Mouse (Mus musculus): ENCODE results near the gene Hist1h2bf.
"Not testable (repeated sequence)": the region's sequence is repeated elsewhere in the genome, so short reads cannot be mapped to it uniquely, and the experiment has no call there.

Gene Hist1h2bf

GRCm38 (mm10) chr13:23586940-23587225 is 12.9 kb upstream of the Hist1h2bf start:
- no peak for DNase-seq (ENCODE audit: low spot score)

GRCm38 (mm10) chr13:23586099-23586939 is 12.3 kb upstream of the Hist1h2bf start:
- DNase-seq (ENCODE audit: low spot score) = no peak

GRCm38 (mm10) chr13:23585442-23586098 is 11.6 kb upstream of the Hist1h2bf start:
- peak; percentile 51 for DNase-seq (ENCODE audit: low spot score)

- DNase-seq (ENCODE audit: low spot score) = peak; percentile 65
Observed at GRCm38 (mm10) chr13:23585029-23585441, 11.0 kb upstream of the Hist1h2bf start.

- no peak for DNase-seq (ENCODE audit: low spot score)
Observed at GRCm38 (mm10) chr13:23584331-23584730, 10.3 kb upstream of the Hist1h2bf start.

GRCm38 (mm10) chr13:23583387-23584068 is 9.5 kb upstream of the Hist1h2bf start:
- no peak for DNase-seq (ENCODE audit: low spot score)

- no peak for DNase-seq (ENCODE audit: low spot score)
Observed at GRCm38 (mm10) chr13:23582219-23583056, 8.4 kb upstream of the Hist1h2bf start.

- DNase-seq (ENCODE audit: low spot score) = peak; percentile 94
Observed at GRCm38 (mm10) chr13:23581408-23582218, 7.6 kb upstream of the Hist1h2bf start, which contains the start of gene Hist1h4d. Hist1h4d (plus strand) TSS chr13:23581598.

- no peak for DNase-seq (ENCODE audit: low spot score)
Observed at GRCm38 (mm10) chr13:23577835-23578234, 3.8 kb upstream of the Hist1h2bf start.

GRCm38 (mm10) chr13:23576906-23577639 is 3.1 kb upstream of the Hist1h2bf start:
- DNase-seq (ENCODE audit: low spot score) = no peak

GRCm38 (mm10) chr13:23576351-23576881 is 2.4 kb upstream of the Hist1h2bf start:
- DNase-seq (ENCODE audit: low spot score) = no peak

GRCm38 (mm10) chr13:23575864-23576313 is 1.9 kb upstream of the Hist1h2bf start:
- not testable (repeated sequence) for DNase-seq (ENCODE audit: low spot score)

GRCm38 (mm10) chr13:23575271-23575851 is 1.4 kb upstream of the Hist1h2bf start, which contains the start of gene Hist1h3d:
Hist1h3d (plus strand) TSS chr13:23575763.
- no peak for DNase-seq (ENCODE audit: low spot score)

- DNase-seq (ENCODE audit: low spot score) = not testable (repeated sequence)
Observed at GRCm38 (mm10) chr13:23574546-23575170, 662 bp upstream of the Hist1h2bf start.

- not testable (repeated sequence) for DNase-seq (ENCODE audit: low spot score)
Observed at GRCm38 (mm10) chr13:23573034-23573897, 730 bp downstream of the Hist1h2bf start.

GRCm38 (mm10) chr13:23572218-23573033 is 1.6 kb downstream of the Hist1h2bf start:
- DNase-seq (ENCODE audit: low spot score) = no peak

All from urinary bladder, postnatal 25 days (tissue).